Mouse (Mus musculus): ENCODE data around the gene Tiam2.

GRCm38 (mm10) chr17:3516406-3516805 is 190.0 kb downstream of the Tiam2 start:
- no peak for TF ChIP-seq POLR2A (IDR thresholded peaks at IDR 0.05; ENCODE audit: borderline replicate concordance, extremely low read depth, low read depth, low read length)
- TF ChIP-seq CTCF (IDR thresholded peaks at IDR 0.05; ENCODE audit: insufficient read depth, low read length), result no peak
